Mouse (Mus musculus) E14TG2a.4 (cell line): Measurements from ENCODE around the gene Il34.

Experiments
- CTCF ChIP-seq: conservative IDR thresholded peaks from 2 replicates; pipeline ENCODE4 v1.5.1; 2014; ENCODE audit warnings: low read length
- NANOG ChIP-seq: IDR thresholded peaks from 2 replicates; pipeline ENCODE4 v1.6.1; 2014; ENCODE audit warnings: borderline replicate concordance, low read length, mixed read lengths
- POU5F1 ChIP-seq: IDR thresholded peaks from 2 replicates; pipeline ENCODE4 v1.6.1; 2014; ENCODE audit warnings: low read length, borderline replicate concordance

DNA sequence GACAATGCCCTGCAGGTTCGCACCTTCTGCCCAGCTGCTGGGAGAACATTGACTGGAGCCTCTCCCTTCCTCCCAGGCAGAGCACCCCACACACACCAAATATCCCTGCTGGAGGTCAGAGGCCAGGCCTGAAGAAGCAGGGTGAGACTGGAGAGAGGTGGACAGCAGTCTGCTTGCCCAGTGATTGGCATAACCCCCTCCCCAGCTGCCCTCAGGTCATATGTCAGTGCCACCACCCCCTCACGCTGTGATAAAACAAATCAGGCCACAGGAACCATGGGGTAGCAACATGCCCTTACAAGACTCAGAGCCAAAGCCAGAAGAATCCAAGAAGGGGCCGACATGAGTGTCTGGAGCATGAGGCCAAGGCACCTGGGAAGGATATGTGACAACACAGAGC lies 101.6 kb downstream of the Il34 start:
- TF ChIP-seq CTCF (no peak), POU5F1 (no peak), NANOG (no peak)
